Mouse (Mus musculus): ENCODE data around the gene Gpr37.

DNA sequence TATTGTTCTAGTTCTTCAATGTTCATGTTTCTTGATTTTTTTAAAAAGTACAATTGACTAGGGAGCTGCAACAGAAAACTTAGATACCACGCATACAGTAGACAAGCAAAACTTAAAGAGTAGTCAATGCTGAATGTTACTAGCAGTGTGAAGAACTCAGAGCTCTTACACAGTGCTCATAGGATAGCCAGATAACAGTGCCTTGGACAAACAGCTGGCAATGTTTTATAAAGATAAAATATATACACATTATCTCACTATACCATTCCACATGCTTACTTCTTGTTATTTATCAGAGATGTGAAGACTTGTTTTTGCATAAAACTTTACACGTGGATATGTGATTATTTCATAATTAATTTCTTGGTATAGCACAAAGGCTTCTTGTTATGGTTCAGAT, 26.6 kb downstream of the Gpr37 start:
- no peak for TF ChIP-seq CTCF (IDR thresholded peaks at IDR 0.05; ENCODE audit: control insufficient read depth, insufficient read depth, low read length)
- no peak for TF ChIP-seq POLR2A (IDR thresholded peaks at IDR 0.05; ENCODE audit: borderline replicate concordance, control insufficient read depth, low read depth, low read length)
